Mouse (Mus musculus): ENCODE results near the gene Phf2.

The Phf2 gene

GRCm38 (mm10) chr13:48807481-48808031 lies 63.4 kb downstream of the Phf2 start:
- in situ Hi-C loops (cut with MboI): no loop called here

- in situ Hi-C loops (cut with MboI): no loop called here
Measured at GRCm38 (mm10) chr13:48802181-48802580, 68.7 kb downstream of the Phf2 start.

DNA sequence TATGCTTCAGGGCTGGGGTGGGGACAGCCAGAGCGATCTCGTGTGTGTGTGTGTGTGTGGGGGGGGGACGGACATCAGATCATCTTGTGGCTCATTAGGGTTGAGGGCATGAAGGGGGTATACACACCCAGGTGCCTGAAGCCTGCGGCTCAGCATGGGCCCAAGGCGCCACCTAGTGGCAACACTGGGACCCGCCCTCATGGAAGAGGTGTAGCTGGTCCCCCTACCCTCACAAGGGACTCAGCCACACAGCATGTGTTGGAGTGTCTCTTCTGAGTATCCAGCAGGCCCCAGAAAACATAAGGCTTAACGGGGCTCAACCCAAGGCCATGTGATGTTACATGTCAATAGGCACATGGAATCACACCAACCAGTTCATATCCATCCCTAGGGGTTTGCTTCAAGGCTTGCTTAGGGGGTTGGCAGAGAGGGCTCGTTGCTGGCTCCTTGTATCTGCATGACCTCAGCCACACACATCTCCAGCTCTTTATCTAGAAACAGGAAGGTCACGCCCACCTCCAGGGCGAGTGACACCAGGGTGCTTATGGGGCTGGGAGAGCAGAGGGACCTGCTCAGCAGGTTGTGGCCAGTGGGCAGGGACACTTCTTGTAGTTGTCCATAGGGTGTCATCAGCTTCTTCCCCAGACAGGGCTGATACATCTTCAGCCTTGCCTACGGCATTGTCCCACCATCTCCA lies 69.9 kb downstream of the Phf2 start:
- in situ Hi-C loops (cut with MboI): no loop called here

DNA sequence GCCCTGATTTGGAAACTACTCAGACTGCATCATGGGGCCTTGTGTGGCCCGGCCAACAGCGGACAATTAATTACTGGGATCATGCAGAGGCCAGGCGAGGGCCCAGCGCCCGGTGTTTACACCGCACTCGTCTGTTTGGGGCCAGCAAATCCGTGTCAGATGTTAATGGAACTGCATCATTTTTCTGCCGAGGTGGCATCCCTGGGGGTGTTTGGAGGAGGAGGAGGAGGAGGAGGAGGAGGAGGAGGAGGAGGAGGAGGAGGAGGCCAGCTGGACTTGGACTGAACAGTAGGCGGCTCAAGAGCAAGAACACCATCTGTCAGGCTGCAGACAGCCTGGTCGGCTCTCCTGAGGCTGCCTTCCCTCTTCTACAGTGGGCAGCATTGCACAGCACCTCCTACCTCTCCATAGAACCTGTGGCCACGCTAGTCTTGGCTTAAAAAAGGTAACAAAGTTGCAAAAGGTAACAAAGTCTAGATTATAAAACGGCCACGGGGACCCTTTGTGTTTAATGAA lies 72.6 kb downstream of the Phf2 start:
- in situ Hi-C loops (cut with MboI): no loop called here

DNA sequence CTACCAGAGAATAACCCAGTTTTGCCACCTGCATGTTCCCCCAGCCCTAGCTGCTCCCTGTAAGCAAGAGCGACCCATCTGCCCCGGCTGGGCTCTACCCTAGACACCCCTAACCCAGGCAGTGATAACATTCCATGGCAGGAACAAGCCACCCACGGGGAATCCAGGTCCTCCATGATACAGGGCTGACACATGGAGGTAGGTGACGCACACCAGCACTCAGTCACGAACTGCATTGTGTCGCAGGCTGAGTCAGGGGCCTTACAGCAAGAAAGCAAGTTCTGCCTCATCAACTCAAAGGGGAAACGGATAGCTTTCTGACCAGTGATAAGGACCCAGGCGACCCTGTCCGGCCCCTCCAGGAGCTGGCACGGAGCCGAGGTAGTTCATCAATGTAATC lies 74.0 kb downstream of the Phf2 start:
- in situ Hi-C loops (cut with MboI): no loop called here

GRCm38 (mm10) chr13:48795711-48796110 lies 75.2 kb downstream of the Phf2 start:
- in situ Hi-C loops (cut with MboI): no loop called here

DNA sequence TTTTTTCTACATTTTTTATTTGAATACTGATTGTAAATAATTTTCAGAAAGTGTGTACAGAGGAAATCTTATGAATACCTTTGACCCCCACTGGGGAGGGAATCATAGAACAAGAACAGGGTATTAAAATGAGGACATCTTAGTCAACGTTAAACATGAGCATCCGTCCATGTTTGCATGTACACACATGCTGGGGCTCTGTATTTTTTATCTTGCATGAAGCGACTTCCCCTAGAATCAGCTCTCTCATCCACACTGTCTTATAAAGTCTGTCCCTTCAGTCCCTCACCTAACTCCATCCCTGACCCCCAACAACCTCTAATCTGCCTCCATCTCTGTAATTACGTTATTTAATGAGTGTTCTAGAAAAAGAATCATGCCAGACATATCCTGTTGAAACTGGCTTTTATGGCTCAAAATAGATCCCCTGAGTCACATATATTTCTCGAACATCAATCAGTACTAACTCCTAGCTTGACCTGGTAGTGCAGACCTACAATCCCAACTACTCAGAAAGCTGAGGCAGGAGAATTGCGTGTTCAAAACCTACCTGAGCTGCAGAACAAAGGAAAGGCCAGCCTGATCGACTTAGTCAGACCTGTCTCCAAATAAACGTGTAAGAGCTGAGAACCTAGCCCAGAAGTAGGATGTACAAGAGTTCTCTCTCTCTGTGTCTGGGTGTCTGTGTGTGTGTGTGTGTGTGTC lies 86.2 kb downstream of the Phf2 start:
- in situ Hi-C loops (cut with MboI): no loop called here

- in situ Hi-C loops (cut with MboI): no loop called here
Measured at GRCm38 (mm10) chr13:48784151-48784550, 86.8 kb downstream of the Phf2 start.

GRCm38 (mm10) chr13:48782727-48783725 lies 87.9 kb downstream of the Phf2 start:
- in situ Hi-C loops (cut with MboI): no loop called here

DNA sequence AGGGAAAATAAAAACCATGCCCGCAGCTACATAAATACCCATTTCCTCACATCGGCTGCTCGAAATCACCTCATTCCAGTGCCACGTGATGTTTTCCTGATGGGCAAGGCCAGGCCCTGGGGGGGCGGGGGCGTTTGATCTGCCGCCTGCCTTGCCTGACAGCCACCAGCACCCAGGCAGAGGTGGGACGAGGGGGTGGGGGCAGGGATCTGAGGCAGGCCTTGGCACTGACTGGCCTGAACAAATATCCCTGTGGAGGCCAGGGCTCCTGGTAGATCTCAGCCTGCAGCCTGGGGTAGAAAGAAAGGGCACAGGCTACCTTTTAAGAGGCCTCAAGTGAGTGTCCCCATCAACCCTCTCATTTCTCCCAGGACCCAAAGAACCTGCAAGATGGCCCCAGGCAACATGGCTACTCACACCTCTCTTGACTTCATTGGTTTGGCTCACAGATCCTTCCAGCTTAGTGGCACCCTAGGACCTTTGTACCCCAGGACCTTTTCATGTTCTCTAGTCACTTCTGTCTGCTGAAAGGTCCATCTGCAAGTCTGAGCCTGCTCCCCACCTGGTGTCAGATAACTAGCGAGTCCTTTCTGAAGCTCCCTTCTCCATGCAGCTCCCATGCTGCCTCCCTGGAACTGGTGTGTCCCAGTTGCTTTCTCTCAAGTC lies 90.4 kb downstream of the Phf2 start:
- in situ Hi-C loops (cut with MboI): no loop called here

DNA sequence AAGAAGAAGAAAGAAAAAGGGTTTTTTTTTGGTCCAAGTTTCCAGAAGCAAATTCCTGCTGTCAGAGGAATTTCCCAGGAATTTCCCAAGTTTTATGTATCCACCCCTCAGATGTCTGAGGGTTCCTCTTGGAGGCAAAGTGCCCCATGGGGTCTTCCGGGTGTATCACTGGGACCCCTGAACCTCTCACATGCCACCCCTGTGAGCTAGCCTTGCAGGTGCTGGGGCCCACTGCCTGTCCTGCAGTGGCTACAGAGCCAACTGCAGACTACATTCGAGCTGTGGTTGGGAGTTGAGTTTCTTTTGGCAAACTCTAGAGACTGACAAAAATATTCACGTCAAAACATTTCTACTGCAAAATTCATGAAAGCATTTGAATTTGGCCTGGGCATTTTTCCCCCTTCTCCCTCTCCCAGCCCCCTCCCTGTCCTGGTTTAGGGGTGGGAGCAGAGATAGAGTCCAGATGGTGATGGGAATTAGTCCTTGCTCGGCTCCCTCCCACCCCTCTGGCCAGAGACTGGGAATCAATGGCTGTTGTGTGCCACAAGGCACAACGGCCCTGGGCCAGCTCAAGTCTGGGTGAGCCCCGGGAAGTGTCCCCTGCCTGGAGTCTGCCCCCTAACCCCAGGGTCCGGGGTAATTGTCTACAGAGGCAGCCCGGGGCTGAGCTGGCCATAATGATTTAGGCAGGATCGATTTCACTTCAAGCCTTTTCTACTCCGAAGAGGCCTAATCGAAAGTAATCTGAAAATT lies 91.2 kb downstream of the Phf2 start:
- in situ Hi-C loops (cut with MboI): no loop called here

DNA sequence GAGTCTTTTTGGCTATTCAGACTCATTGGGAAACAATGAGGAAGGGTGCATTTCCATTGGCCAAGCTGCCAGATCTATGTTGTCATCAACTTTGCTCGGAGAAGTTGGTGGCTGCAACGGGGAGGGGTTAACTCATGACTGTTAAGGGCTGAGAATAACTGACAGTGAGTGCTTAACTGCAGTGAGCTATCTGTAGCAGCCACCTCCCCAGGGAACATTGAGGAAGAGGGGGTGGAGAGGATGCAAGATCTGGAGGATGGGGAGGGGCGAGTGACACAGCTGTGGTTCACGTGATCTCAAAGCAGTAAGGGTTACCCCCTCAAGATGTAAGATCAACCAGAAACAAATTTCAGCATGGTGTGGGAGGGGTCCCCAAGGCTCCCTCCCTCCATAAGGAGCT lies 92.8 kb downstream of the Phf2 start:
- in situ Hi-C loops (cut with MboI): no loop called here

- in situ Hi-C loops (cut with MboI): no loop called here
Measured at GRCm38 (mm10) chr13:48774506-48774905, 96.4 kb downstream of the Phf2 start.

DNA sequence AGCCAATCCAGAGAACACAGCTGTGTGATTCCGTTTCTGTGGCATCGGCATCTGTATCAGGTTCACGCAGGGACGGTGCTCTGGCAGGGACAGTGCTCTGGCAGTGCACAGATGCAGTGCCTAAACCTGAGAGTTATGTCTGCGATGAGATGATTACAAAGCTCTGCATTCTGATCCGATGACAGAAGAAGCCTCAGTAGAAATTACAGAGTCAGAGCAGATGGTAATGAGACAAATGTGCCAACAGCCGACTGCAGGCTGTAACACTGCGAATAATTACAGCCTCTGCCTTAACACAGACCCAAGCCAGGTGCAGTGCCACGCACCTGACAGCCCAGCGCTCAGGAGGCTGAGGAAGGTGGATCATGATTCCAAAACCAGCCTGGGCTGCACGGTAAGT lies 102.8 kb downstream of the Phf2 start:
- in situ Hi-C loops (cut with MboI): no loop called here

DNA sequence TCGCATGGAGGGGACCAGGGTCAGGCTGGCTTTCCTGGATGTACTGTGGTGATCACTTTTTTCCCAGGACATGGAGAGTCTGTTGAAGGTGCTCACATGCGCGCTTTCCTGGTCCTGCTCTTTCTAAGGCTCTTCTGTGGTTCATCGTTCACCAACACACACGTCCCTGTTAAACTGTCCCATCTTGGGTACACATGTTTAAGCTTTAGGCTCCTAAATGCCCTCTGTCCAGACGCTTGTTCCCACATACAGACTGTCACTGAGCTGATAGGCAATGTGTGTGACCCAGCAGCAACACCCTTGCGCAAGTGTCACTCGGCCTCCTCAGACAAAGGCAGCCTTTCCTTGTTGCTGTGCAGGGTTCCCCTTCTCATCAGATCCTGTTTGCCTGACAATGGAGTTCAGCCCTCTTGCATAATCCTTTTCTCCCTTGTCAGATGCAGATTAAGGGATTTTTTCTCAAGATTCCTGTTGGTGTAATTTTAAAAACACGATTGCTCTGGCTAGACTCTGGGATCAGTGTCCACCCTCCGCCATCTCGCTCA lies 107.1 kb downstream of the Phf2 start:
- in situ Hi-C loops (cut with MboI): no loop called here

GRCm38 (mm10) chr13:48760855-48761436 lies 110.0 kb downstream of the Phf2 start:
- in situ Hi-C loops (cut with MboI): no loop called here

DNA sequence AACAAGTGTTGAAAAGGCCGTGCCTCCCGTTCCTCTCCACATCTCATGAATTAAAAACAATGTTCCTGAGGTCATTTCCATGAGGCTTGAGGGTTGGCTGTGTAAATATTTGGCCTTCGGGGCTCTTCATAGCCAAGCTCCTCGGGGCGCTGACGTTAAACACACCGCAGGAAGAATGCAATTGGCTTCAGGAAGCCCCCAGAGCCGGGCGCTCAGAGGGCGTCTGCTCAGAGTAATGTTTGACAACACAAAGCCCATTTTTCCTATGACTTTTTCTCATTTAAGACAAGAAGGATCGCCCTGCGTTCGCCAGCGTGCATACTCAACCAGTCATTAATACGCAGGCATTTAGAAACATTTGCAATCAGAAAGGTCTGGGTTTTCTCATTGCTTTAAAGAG lies 114.2 kb downstream of the Phf2 start:
- in situ Hi-C loops (cut with MboI): no loop called here
